Mouse (Mus musculus) right cerebral cortex, postnatal 36 days (tissue): ENCODE results near the gene Mkks.
"Not testable (repeated sequence)": the region's sequence is repeated elsewhere in the genome, so short reads cannot be mapped to it uniquely, and the experiment has no call there.

ENCODE experiments used
- DNase-seq, 2 experiments: peaks; one replicate each; pipeline ENCODE4 v3.0.0; 2022; ENCODE audit warnings: low spot score in 2 of 2, mixed read lengths in 1 of 2

The Mkks gene

GRCm38 (mm10) chr2:136891068-136891950, at the start of gene Mkks, which contains the start of the genes Slx4ip and AL731706.1:
TSS of gene Mkks (minus strand) at chr2:136891389.
TSS of gene Slx4ip (plus strand) at chr2:136891218.
TSS of gene AL731706.1 (minus strand) at chr2:136891389.
- peak; percentile 99 for DNase-seq

- DNase-seq: no peak
Observed at GRCm38 (mm10) chr2:136938249-136938648, 47.1 kb upstream of the Mkks start.

DNA sequence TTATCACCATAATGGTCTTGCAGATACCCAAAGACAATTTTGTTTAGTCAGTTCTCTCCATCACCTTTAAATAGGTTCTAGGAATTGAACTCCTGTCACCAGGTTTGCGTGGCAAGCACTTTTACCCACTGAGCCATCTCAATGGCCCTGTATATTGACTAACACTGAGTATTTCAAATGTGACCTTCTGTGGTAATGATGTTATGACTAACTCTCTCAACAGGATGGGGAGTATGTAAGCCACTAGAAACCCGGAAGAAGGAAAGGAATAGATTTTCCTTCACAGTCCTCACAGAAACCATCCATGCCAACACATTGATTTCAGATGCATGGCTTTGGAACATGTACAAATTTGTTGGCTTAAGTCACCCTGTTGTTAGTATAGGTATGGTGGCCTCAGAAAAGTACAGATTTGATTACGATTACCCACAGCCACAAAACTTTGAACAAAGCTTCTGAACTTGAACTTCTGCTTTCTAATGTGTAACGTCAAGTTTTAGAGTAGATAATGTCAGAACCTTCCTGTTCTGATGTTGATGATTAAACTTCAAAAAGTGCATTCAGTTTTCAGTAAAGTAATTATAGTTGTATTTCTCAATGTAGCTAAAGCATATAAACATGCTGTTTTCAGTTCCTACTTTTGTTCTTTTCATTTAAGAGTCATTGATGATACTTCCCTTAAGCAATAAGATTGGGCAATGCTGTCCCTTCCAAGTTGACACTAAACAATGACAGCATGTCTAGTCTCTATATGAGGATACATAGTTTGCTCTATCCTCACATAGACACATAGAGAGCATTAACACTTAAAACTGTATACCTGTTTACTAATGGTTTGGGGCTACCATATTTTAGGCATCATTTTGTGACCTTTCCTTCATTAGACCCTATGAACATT, 45.5 kb upstream of the Mkks start:
- DNase-seq: no peak

- DNase-seq: peak; percentile 20 to 22
Observed at GRCm38 (mm10) chr2:136921003-136921408, 29.8 kb upstream of the Mkks start.

GRCm38 (mm10) chr2:136920257-136920993, 29.2 kb upstream of the Mkks start:
- no peak for DNase-seq

GRCm38 (mm10) chr2:136919433-136919832, 28.2 kb upstream of the Mkks start:
- no peak for DNase-seq

DNA sequence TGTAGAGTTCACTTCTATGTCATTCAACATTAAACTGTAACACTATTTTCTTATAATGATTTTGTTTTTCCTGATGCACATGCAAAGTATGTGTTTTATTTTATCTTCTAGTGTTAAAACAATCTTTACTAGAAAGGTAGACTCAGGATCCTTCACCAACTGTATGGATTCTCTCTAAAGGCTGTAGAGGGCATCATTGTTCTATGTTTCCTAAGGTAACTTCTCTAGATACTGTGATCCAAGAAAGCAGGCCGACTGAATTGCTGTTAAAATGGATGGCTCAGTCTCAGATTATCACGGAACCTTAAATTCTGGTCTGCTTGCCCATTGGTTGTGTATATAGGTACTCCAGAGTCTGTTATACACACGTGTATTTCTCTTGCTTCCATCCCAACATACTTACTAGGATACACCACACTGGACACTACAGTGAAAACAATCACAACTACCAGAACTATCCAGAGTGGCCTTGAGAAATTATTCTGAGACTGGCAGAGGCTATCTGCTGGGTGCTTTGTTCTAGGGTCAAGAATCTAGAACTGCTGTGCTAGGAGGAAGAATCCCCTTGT, 23.2 kb upstream of the Mkks start:
- DNase-seq: no peak

- no peak for DNase-seq
Observed at GRCm38 (mm10) chr2:136913021-136913420, 21.8 kb upstream of the Mkks start.

- no peak for DNase-seq
Observed at GRCm38 (mm10) chr2:136911958-136912411, 20.8 kb upstream of the Mkks start.

GRCm38 (mm10) chr2:136909298-136909697, 18.1 kb upstream of the Mkks start:
- DNase-seq: no peak

GRCm38 (mm10) chr2:136908596-136908995, 17.4 kb upstream of the Mkks start:
- no peak for DNase-seq

DNA sequence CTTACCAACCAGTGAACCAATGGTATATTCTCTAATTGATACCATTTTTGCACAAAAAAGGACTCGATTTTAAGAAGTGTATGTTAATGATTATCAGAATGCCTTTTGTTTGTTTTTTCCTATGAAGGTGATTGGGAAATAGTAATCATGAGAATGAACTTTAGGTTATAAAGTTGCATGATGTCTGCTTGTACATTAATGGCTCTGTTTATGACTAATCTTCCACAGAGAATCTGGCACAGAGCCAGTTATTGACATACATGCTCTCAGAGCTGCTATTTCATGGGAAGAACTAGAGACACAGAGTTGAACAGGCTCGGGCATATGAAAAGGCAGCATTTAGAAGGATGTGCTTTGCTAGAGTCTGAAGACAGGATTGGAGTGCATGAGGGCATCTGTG, 4.9 kb upstream of the Mkks start:
- no peak for DNase-seq

DNA sequence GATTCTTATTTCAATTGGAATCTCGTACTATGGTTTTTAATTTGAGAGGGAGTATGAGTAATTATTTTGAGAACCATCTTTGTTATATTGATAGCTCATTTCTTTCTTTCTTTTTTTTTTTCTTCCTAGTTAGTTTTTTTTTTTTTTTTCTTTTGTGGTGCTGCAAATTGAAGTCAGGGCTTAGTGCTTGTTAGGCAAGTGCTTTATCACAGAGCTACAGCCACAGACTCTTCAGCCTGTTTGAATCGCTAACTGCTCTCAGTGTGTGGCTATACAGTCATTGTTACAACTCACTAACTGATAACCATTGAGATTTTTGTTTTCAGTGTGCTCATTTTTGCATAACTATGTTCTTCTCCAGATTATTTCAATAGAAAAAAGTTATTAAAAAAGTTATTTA, 3.3 kb upstream of the Mkks start:
- DNase-seq: no peak

GRCm38 (mm10) chr2:136891951-136892371, 772 bp upstream of the Mkks start:
- DNase-seq: peak; percentile 98

GRCm38 (mm10) chr2:136890716-136891067, 497 bp downstream of the Mkks start:
- not testable (repeated sequence) for DNase-seq

DNA sequence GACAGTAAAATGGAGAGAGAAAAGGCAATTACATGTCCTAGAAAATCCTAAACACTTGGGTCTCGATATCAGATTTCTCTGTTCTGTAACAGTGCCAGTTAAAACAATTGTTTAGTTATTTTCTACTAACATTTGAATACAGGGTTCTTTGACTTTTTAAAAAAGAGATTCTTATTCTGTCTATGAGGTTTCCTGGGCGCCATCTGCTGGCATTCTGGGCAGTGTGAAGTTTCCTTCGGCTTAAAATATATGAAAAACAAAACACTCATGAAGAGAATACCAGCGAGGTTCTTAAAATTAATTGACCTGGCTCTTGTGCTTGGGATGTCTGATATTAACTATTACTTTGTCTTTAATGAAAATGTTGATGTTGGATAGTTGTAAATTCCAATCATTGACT, 4.3 kb downstream of the Mkks start:
- peak; percentile 28 to 30 for DNase-seq

- no peak for DNase-seq
Observed at GRCm38 (mm10) chr2:136885579-136885978, 5.6 kb downstream of the Mkks start, which contains the start of gene AL731706.2. TSS of gene AL731706.2 (minus strand) at chr2:136885679.

- no peak for DNase-seq
Observed at GRCm38 (mm10) chr2:136854543-136855388, 36.4 kb downstream of the Mkks start.

- DNase-seq: no peak
Observed at GRCm38 (mm10) chr2:136850366-136850765, 40.8 kb downstream of the Mkks start.

- DNase-seq: no peak
Observed at GRCm38 (mm10) chr2:136837994-136838393, 53.2 kb downstream of the Mkks start.
